Mouse (Mus musculus): Measurements from ENCODE around the gene Prr5. TPM values are rescaled to one million over a fixed set of nuclear protein-coding genes. Genes with fewer than 3 reads are reported as not detected.

Gene Prr5
- 86.7 to 103 TPM (median 94.1 TPM) in 4 replicates for total RNA-seq (2023; ENCODE audit: inconsistent age)

GRCm38 (mm10) chr15:84668938-84669747 lies at the start of gene Prr5:
Gene Prr5, plus strand, starts transcription at chr15:84669620.

GRCm38 (mm10) chr15:84719791-84720190 lies 50.4 kb downstream of the Prr5 start, which contains the start of gene Arhgap8:
Gene Arhgap8, plus strand, starts transcription at chr15:84720052.

Other genes starting within 250 kb of the Prr5 start
- not detected in 4 replicates for gene Shisal1, start 222.5 kb upstream of the Prr5 start, total RNA-seq (2023; ENCODE audit: inconsistent age)
- 14.7 to 16.8 TPM (median 16.3 TPM) in 4 replicates for gene Rtl6, start 111.8 kb upstream of the Prr5 start, total RNA-seq (2023; ENCODE audit: inconsistent age)
- gene Arhgap8, start 50.4 kb downstream of the Prr5 start, total RNA-seq (2023; ENCODE audit: inconsistent age) = 0.87 to 2.9 TPM (median 1.7 TPM) in 4 replicates
- 0.57 to 1.9 TPM (median 1.5 TPM) in 4 replicates for gene Phf21b, start 186.4 kb downstream of the Prr5 start, total RNA-seq (2023; ENCODE audit: inconsistent age)

Measured in B cell, adult (primary cell).